Mouse (Mus musculus) CD4-positive, CD25-positive, alpha-beta regulatory T cell, adult 2 months (primary cell): ENCODE measurements around the gene Ngfr.

Experiments
- DNase-seq: peaks from one replicate; pipeline ENCODE4 v3.0.0-alpha.2; 2012; ENCODE audit warnings: low read depth, low spot score

The Ngfr gene

GRCm38 (mm10) chr11:95595438-95596149 lies 8.1 kb upstream of the Ngfr start:
- no peak for DNase-seq

- no peak for DNase-seq
Measured at GRCm38 (mm10) chr11:95594686-95595212, 7.2 kb upstream of the Ngfr start.

DNA sequence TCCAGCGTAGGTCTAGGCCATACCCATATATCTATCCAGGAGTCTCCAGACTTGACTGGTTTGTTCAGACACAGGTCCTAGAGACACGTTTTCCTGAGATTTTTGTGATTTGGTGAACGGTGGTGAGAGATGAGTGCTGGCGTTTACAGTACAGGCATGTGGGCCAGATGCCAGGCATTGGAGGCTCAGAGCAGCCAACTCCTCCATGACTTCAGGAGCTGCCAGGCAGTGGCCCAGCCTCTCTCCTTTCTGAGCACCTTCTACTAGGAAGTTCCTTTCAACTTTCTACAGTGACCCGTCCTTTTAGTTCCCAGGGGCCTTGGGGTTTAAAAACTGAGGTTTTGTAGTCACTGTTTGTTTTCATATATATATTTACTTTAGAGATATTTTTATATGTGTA lies 6.0 kb upstream of the Ngfr start:
- no peak for DNase-seq

DNA sequence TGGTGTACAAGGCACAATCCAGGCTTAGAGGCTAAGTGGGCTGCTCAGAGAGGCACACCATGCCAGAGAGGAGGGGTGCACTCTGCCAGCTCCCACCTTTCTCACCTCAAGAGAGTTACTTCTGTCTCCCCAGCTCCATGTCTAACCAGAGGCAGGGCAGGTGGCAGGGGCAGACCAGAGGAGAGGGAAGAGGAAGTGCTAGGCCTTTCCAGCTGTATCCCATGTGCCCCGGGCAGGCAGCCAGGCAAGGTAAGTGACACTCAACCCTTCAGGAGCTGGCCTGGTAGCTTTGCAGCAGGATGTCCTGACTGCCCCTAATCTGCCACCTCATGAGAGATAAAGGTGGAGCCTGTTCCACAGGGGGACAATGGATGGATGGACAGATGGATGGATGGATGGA lies 5.2 kb upstream of the Ngfr start:
- DNase-seq = no peak

DNA sequence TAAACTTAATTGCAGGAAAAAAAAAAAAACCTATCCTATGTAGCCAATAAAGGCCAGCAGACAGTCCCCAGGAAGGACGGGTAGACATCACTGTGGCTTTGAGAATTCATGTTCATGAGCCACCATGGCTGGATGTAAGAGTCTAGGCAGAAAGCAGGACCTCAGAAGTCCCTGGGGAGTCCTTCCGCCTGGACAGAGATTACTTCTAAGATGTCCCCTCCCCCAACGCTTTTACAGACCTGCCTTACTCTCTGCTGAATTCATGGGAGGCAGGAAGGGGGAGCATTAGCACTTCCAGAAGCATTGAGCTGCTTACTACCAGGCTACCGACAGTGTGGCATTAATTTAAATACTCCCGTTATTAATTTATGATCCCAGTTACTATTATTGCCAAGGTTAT lies 1.7 kb upstream of the Ngfr start:
- DNase-seq = no peak

GRCm38 (mm10) chr11:95586751-95587422 lies 648 bp downstream of the Ngfr start:
- no peak for DNase-seq

GRCm38 (mm10) chr11:95586184-95586583 lies 1.4 kb downstream of the Ngfr start:
- peak; percentile 67 for DNase-seq

DNA sequence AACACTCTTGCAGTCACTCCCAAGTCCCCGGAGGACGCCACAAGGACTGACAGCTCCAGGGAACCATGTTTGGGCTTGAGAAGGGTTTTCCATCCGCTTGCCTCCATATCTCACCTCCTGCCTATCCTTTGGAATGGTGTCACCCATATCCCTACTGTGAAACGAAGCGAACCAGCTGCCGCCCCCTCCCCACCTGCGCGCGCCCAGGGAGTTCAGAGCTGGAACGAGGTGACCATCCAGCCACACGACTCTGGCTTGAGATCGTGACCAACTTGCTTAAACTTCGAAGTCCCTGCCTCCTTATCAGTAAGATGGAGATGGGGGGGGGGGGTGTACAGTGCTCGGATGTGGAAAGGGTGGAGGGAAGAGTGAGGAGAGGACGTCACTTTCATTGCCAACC lies 1.9 kb downstream of the Ngfr start:
- DNase-seq = no peak

- no peak for DNase-seq
Measured at GRCm38 (mm10) chr11:95585281-95585680, 2.3 kb downstream of the Ngfr start.

- no peak for DNase-seq
Measured at GRCm38 (mm10) chr11:95584651-95585050, 2.9 kb downstream of the Ngfr start.

- DNase-seq = no peak
Measured at GRCm38 (mm10) chr11:95583396-95583795, 4.1 kb downstream of the Ngfr start.

GRCm38 (mm10) chr11:95582193-95582592 lies 5.3 kb downstream of the Ngfr start:
- no peak for DNase-seq

DNA sequence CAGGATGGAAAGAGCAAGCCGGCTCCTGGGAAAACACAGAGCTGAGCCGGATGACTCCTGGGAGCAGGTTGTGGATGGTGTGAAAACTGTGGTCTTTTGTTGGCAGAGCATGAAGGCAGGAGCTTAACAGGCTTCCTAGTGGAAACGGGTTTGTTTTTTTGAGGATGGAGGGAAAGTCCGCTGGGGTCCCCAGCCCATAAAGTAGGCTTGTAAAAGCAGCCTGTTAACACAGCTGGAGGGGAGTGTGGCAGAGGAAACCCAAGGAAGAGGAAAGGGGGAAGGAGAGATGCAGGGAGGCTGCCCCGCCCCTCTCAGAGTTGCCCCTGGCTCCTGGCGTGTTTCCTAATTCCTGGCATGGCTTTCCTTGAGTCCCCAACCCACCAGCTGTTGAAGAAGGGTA lies 8.1 kb downstream of the Ngfr start:
- DNase-seq = no peak

GRCm38 (mm10) chr11:95577776-95578446 lies 9.6 kb downstream of the Ngfr start:
- DNase-seq = peak; percentile 61

GRCm38 (mm10) chr11:95576299-95576698 lies 11.2 kb downstream of the Ngfr start:
- DNase-seq = no peak

DNA sequence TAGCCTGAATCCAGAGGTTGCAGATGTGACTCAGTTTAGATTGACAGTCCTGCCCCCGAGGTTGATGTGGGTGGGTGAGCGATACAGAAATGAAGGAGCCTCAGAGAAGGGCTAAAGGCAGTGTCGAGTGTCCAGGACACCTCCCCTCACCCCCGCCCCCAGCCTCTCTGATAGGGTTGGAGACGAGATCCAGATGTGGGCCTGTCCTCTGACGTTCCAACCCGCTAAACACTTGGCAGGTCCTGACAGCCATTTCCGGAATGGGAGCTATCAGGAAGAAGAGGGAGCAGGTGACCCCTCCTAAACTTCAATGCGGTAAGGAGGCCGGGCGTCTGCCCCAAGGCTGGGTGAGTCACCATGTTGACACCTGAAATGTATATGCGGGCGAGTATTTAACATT lies 11.7 kb downstream of the Ngfr start:
- no peak for DNase-seq

GRCm38 (mm10) chr11:95574786-95575334 lies 12.7 kb downstream of the Ngfr start:
- DNase-seq = no peak

DNA sequence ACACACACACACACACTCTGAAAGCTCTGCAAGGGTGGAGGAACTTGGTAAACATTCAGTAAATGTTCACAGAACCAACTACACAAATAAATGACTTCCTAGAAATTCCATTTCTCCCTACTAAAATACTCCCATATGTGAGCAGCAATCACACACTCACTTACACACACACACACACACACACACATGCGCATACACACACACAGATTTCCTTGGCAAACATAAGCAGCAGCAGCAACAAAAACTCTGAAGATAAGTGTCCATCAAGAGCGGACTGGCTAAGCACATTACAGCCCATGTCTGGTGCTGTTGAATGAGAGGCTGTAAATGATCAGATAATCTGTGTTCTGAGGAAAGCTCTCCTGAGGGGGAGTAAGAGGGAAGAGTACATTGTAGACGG lies 15.3 kb downstream of the Ngfr start:
- no peak for DNase-seq

DNA sequence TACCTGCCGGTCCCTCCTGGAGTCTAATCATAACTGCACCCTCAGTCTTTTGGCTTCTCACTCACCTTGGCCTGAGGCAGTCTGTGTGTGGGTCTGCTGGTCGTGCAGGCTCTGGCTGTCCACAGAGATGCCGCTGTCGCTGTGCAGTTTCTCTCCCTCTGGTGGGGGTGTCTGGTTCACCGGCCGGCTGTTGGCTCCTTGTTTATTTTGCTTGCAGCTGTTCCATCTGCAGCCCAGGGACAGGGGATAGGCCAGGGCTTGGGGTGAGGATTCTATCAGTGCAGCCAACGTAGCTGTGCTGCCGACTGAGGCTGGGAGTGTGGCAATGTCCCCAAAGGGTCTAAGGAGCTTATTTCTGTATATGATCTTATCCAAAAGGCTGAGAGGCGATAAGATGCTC lies 15.8 kb downstream of the Ngfr start:
- DNase-seq = no peak

DNA sequence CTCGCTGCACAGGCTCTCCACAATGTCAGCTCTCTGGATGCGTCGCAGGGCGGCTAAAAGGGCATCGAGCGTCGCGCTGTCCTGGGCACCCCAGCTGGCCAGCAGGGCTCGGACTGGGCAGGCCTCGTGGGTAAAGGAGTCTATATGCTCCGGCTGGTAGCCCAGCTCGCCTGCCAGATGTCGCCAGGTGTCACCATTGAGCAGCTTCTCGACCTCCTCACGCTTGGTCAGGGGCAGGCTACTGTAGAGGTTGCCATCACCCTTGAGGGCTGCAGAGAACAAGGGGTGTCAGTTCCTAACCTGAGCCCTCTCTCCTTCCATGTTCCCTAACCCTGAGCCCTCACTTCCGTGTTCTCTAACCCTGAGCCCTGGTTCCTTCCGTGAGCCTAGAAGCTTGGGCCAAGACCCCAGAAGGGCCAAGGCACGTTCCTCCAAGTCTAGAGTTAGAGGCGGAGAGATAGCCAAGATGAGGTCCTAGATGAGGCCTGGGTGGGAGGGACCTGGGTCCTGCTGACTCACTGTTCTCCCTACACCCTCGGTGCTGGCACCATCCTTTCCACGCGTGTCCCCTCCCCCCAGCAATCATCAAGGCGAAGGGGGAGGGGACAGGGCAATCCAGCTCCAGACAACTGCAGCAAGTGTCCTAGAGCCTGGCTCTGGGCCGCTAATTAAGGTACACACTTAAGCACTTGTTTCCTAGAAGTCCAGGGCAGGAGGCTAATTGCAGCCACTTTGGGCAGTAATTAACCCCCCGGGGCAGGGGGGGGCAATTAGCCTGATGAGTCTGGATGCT lies 16.5 kb downstream of the Ngfr start:
- no peak for DNase-seq

DNA sequence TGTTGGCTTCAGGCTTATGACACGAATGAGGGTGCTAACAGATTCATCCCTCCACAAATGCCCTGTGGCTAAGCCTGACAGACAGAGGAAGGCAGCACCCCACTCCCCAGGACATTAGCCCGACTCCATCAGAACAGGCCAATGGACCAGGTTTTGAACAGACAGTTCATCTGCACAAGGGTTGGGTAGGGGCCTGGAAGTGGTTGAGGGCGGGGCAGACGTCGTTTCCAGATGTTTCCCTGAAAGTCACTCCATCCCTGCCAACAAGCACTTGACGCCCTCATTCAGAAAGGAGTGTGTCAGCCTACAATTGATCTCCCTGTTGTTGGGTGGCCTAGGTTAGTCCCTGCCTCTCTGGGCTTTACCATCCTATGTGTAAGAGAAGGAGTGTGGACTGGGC lies 17.6 kb downstream of the Ngfr start:
- no peak for DNase-seq
